Mouse (Mus musculus) intestine, embryonic 14.5 days (tissue): ENCODE data around the gene Gm49450. TPM values are rescaled to one million over a fixed set of nuclear protein-coding genes. Genes with fewer than 3 reads are reported as not detected.

Experiments
- ATAC-seq: fragments of 200-750 bp; cut with Nextera tagmentation; replicated peaks from 2 replicates; pipeline ENCODE4 v1.8.0; 2017; ENCODE audit warnings: low read depth, moderate number of reproducible peaks, moderate TSS enrichment, moderate library complexity; ENCODE audit not compliant: low FRiP score, low TSS enrichment
- DNase-seq: peaks from one replicate; pipeline ENCODE4 v3.0.0-alpha.2; 2018; ENCODE audit warnings: low spot score
- H3K27ac ChIP-seq: fragments of 300-500 bp; sonication (generic); 2 replicates; pipeline ENCODE4 v1.5.1; 2014; ENCODE audit warnings: low read depth, mild to moderate bottlenecking, control low read depth
- H3K27me3 ChIP-seq: fragments of 300-500 bp; sonication (generic); replicated peaks from 2 replicates; pipeline ENCODE4 v1.6.1; 2014; ENCODE audit warnings: low read length, control low read depth; ENCODE audit not compliant: control insufficient read depth, insufficient read depth
- H3K36me3 ChIP-seq: fragments of 300-500 bp; sonication (generic); 2 replicates; pipeline ENCODE4 v1.6.1; 2014; ENCODE audit warnings: low read length, control low read depth; ENCODE audit not compliant: control insufficient read depth, insufficient read depth
- H3K4me1 ChIP-seq: fragments of 300-500 bp; sonication (generic); replicated peaks from 2 replicates; pipeline ENCODE4 v1.6.1; 2014; ENCODE audit warnings: low read length, control low read depth, mixed read lengths; ENCODE audit not compliant: control insufficient read depth, insufficient read depth
- H3K4me2 ChIP-seq: fragments of 300-500 bp; sonication (generic); 2 replicates; pipeline ENCODE4 v1.6.1; 2014; ENCODE audit warnings: low read length
- H3K4me3 ChIP-seq: fragments of 300-500 bp; sonication (generic); 2 replicates; pipeline ENCODE4 v1.5.1; 2014; ENCODE audit warnings: low read depth, low read length, control low read depth, mixed read lengths
- H3K9ac ChIP-seq: fragments of 300-500 bp; sonication (generic); 2 replicates; pipeline ENCODE4 v1.6.1; 2014; ENCODE audit warnings: mild to moderate bottlenecking, low read length
- H3K9me3 ChIP-seq: fragments of 300-500 bp; sonication (generic); 2 replicates; pipeline ENCODE4 v1.6.1; 2016; ENCODE audit warnings: low read length, control low read depth; ENCODE audit not compliant: control insufficient read depth
- WGBS: fragments of 180-500 bp; shearing (Covaris S2); extraction: QIAGEN DNeasy Blood & Tissue Kit; methylation state at CpG from one replicate; pipeline ENCODE4 v1.1.7; 2014; 5-methylcytosine and 5-hydroxymethylcytosine counted together
- polyA plus RNA-seq: library from polyadenylated mRNA; unstranded; fragments of >200 nt; fragmentation: Nextera tagmentation; extraction: Ambion mirVana; gene quantifications from 2 replicates; pipeline ENCODE4 v1.2.1, GENCODE M21; 2014

Gene Gm49450
- polyA plus RNA-seq, 1 experiment from 2014 or later: not detected

DNA sequence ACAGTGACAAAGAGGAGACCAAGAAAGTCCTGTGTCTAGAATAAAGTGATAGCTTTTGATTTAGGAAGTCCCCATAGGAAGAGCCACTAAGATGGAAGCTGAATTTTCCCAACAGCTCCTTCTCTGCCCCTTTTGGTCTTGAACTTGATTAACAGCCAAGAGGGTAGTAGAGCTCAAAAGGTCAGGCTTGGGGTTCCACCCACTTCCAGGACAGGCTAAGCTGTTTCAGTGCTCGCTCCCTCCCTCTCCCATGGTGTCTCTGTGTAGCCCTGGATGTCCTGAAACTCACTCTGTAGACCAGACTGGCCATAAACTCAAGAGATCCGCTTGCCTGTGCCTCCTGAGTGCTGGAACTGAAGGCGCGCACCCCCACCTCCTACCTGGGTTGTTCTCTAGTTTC lies 37.3 kb downstream of the Gm49450 start:
- peaks cover 27% of the 10 kb centered on the region for H3K36me3 ChIP-seq
- no peak for DNase-seq
- H3K9me3 ChIP-seq: no peaks in the 10 kb centered on the region
- H3K9ac ChIP-seq: no peak overlapping the region; the same call in 1 of the 2 replicates
- no peaks in the 10 kb centered on the region for H3K27me3 ChIP-seq
- no peak overlapping the region for H3K27ac ChIP-seq
- no peak for ATAC-seq
- H3K4me2 ChIP-seq: no peak overlapping the region
- H3K4me3 ChIP-seq: no peak overlapping the region
- H3K4me1 ChIP-seq: peaks cover 14% of the 10 kb centered on the region
- 87% methylated on average over 4 of the region's 4 CpGs for WGBS

GRCm38 (mm10) chr15:98914903-98915302 lies 38.4 kb downstream of the Gm49450 start:
- Histone ChIP-seq H3K4me3 (no peak overlapping the region), H3K4me2 (no peak overlapping the region), H3K4me1 (peaks cover 14% of the 10 kb centered on the region), H3K27ac (no peak overlapping the region), H3K36me3 (peaks cover 38% of the 10 kb centered on the region), H3K27me3 (no peaks in the 10 kb centered on the region), H3K9me3 (no peaks in the 10 kb centered on the region), H3K9ac (no peak overlapping the region)
- DNase-seq (no peak), ATAC-seq (no peak)
- WGBS: 94% methylated on average over 6 of the region's 6 CpGs

DNA sequence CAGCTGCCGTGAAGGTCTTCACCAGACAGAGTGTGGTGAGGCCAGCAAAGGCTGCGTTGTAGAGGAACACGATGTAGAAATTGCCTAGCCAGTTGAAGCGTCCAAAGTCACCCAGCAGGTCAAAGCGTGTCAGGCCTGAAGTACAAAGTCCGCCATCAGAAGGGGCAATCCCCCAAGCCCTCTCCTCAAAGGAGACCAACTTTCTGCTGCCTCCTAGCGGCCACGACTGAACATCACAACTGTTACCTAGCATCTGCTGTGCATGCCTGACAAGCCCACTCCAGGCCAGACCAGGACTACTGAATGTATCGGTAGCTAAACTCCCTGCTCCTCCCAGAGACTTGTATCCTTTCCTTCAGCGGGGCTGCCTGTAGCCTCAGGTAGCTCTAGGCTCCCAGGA lies 48.7 kb downstream of the Gm49450 start:
- DNase-seq: peak; percentile 70
- H3K9me3 ChIP-seq: no peaks in the 10 kb centered on the region
- H3K4me3 ChIP-seq: no peak overlapping the region
- H3K27ac ChIP-seq: no peak overlapping the region
- peaks cover 48% of the 10 kb centered on the region for H3K36me3 ChIP-seq
- H3K9ac ChIP-seq: no peak overlapping the region
- ATAC-seq: no peak
- no peak overlapping the region for H3K4me2 ChIP-seq
- WGBS: 28% methylated on average over 10 of the region's 10 CpGs
- no peaks in the 10 kb centered on the region for H3K4me1 ChIP-seq
- H3K27me3 ChIP-seq: peaks cover 11% of the 10 kb centered on the region

GRCm38 (mm10) chr15:98902600-98902999 lies 50.8 kb downstream of the Gm49450 start:
- Histone ChIP-seq H3K27ac (no peak overlapping the region), H3K4me3 (no peak overlapping the region), H3K9me3 (no peaks in the 10 kb centered on the region), H3K4me1 (0 out of 2 replicates have a peak, but pooled peaks cover 7% of the 10 kb centered on the region), H3K27me3 (peaks cover 31% of the 10 kb centered on the region), H3K36me3 (peaks cover 28% of the 10 kb centered on the region), H3K9ac (no peak overlapping the region), H3K4me2 (no peak overlapping the region)
- ATAC-seq: no peak
- DNase-seq: no peak
- WGBS: 93% methylated on average over 2 of the region's 2 CpGs

DNA sequence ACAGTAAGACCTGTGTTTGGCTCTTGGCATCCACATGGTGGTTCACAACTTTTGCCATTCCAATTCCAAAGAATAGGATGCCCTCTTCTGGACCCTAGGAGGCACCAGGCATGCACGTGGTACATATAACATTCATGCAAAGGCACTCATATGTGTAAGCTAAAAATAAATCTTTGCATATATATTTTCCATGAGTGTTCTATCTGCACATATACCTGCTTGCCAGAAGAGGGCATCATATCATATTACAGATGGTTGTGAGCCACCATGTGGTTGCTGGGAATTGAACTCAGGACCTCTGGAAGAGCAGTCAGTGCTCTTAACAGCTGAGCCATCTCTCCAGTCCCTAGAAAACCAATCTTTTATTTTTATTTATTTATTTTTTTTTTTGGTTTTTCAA lies 51.8 kb downstream of the Gm49450 start:
- Histone ChIP-seq H3K4me3 (no peak overlapping the region), H3K27me3 (peaks cover 42% of the 10 kb centered on the region), H3K9ac (no peak overlapping the region), H3K4me2 (no peak overlapping the region), H3K36me3 (peaks cover 19% of the 10 kb centered on the region; the same call in 1 of the 2 replicates), H3K9me3 (no peaks in the 10 kb centered on the region), H3K27ac (no peak overlapping the region), H3K4me1 (0 out of 2 replicates have a peak, but pooled peaks cover 7% of the 10 kb centered on the region)
- 42% methylated on average over 1 of the region's 1 CpGs for WGBS
- DNase-seq (no peak), ATAC-seq (no peak)

- Histone ChIP-seq H3K27ac (no peak within 1 kb of the TSS), H3K9me3 (no peaks in the 10 kb centered on the region), H3K27me3 (peaks cover 75% of the 10 kb centered on the region), H3K9ac (no peak within 1 kb of the TSS), H3K4me1 (peaks cover 21% of the 10 kb centered on the region), H3K4me3 (peak within 1 kb of the TSS; percentile 15; the same call in 1 of the 2 replicates), H3K4me2 (peak within 1 kb of the TSS; percentile 45), H3K36me3 (no peaks in the 10 kb centered on the region)
- DNase-seq (peak; percentile 59), ATAC-seq (no peak)
- under 1% methylated on average over 41 of the region's 41 CpGs for WGBS
These were observed 55.2 kb downstream of the Gm49450 start, which contains the start of gene Dhh for GRCm38 (mm10) chr15:98897928-98898800. Gene Dhh (minus strand): TSS chr15:98898540.

DNA sequence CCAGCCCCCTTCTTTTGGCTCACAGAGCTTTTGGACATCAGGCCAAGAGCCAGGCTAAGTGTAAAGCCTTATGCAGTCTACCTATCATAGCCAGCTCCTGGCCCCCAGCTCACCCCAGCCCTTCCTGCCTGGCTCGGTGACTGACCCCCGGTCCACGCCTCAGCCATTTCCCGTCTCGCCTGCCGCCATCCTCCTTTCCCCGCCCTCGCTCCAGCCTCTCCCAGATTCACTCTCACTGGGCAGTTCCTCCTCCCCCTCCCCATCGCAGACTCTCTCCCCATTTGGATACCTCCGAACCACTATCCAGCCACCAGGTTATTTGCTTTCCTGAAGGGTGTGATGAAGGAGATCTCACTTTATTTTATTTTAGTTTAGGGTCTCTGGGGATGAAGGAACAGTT lies 55.9 kb downstream of the Gm49450 start:
- 1% methylated on average over 10 of the region's 10 CpGs for WGBS
- H3K36me3 ChIP-seq: no peaks in the 10 kb centered on the region
- no peak for ATAC-seq
- no peak overlapping the region for H3K27ac ChIP-seq
- no peak overlapping the region for H3K9ac ChIP-seq
- peaks cover 21% of the 10 kb centered on the region for H3K4me1 ChIP-seq
- H3K4me3 ChIP-seq: 0 out of 2 replicates have a peak overlapping the region, but pooled peaks have one; percentile 15
- DNase-seq: no peak
- peak overlapping the region; percentile 45 for H3K4me2 ChIP-seq
- H3K27me3 ChIP-seq: peaks cover 82% of the 10 kb centered on the region
- H3K9me3 ChIP-seq: no peaks in the 10 kb centered on the region

GRCm38 (mm10) chr15:98895635-98896589 lies 57.4 kb downstream of the Gm49450 start:
- H3K36me3 ChIP-seq: no peaks in the 10 kb centered on the region
- H3K4me2 ChIP-seq: peak overlapping the region; percentile 38
- no peak for ATAC-seq
- peaks cover 21% of the 10 kb centered on the region for H3K4me1 ChIP-seq
- peak; percentile 73 for DNase-seq
- WGBS: 2% methylated on average over 41 of the region's 41 CpGs
- H3K9ac ChIP-seq: no peak overlapping the region
- peaks cover 92% of the 10 kb centered on the region for H3K27me3 ChIP-seq
- H3K4me3 ChIP-seq: peak overlapping the region; percentile 13
- no peak overlapping the region for H3K27ac ChIP-seq
- no peaks in the 10 kb centered on the region for H3K9me3 ChIP-seq
